Mouse (Mus musculus): ENCODE results near the gene Armc7.

DNA sequence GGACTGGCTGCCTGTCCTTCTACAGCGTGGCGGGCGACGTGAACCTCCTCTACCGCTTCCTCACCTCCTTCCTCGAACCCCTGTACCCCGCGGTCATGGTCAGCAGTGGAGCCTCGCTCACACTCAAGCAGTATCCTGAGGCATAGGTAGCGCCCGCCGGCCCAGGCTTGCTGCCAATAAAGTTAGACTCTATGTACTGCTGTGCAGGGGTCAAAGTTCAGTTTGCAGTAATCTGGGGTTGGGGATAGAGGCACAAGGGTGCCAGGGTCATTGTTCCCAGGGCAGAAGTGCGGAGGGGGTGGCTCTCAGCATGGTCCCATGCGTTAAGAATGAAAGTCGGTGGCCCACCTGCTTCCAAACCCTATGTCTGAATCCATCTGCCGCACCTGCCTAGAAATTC lies 27.4 kb upstream of the Armc7 start:
- TF ChIP-seq CTCF (IDR thresholded peaks at IDR 0.05; ENCODE audit: low read depth, low read length) (no peak), POLR2A (IDR thresholded peaks at IDR 0.05; ENCODE audit: insufficient read depth, low read length) (no peak)

Measured in ES-Bruce4 (cell line).